Mouse (Mus musculus): ENCODE data around the gene Max. TPM values are rescaled to one million over a fixed set of nuclear protein-coding genes. Genes with fewer than 3 reads are reported as not detected.

Max gene
- polyA plus RNA-seq, 1 experiment = 79.5 TPM

DNA sequence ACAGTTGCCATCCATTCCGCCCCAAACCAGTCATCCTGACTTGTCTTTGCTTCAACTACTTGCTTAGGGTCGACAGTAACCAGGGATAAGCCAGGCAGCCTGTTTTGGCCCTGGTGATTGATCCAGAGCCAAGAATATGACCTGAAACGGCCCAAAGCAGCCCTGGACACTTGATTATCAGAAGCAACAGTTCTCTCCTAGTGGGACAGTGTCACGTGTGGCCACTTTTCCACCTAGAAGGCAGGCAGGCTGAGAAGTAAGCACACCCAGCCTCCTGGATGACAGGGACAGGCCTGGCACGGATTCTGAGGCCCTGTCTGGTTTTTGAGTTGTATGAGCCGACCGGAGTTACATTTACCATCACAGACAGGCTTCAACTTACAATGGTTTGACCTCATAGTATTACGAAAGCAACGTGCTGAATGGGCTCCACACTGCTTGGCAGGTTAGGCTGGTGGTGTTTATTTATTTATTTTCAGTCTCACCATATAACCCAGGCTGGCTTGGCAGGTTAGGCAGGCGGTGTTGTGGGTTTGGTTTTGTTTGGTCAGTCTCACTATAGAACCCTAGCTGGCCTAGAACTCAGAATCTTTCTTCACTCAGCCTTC is 35.6 kb downstream of the Max start:
- DNase-seq (ENCODE audit: low read depth, low spot score) = no peak
- 57% methylated on average over 10 of the region's 10 CpGs for WGBS

DNA sequence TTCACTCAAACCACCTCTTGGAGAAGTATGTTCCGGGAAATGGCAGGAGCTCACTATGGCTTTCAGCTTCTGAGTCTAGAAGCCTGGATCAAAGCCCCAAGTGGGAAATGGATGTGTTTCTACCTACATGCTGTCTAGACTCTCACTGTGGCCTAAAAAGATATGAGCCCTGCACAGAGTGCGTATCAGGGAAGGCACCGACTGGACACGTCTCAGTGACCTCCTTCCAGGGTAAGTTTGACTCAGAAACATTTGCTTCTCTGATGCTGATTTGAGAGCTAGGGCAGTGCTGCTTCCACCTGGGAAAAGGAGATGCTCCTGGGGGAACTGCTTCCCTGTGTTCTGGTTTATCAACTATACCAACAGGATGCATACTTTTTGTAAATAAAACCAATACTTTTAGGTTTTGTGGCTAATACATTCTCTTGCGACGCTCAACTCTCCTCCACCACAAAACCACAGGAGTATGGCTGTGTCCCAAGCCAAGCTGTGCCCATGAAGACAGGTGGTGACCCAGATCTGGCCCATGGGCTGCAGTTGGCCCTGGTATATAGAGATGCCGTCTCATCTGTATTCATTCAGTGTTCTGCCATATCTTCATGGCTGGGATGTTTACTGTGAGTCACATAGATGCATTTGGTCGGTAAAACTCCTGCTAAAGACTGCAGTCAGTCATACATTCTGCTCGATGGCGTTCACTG is 36.9 kb downstream of the Max start:
- 87% methylated on average over 10 of the region's 10 CpGs for WGBS

GRCm38 (mm10) chr12:76923118-76923517 is 38.9 kb downstream of the Max start:
- DNase-seq (ENCODE audit: low read depth, low spot score) = no peak
- 77% methylated on average over 8 of the region's 8 CpGs for WGBS

More for the DNA sequence above, 36.9 kb downstream of the Max start:
- no peak for DNase-seq (ENCODE audit: low read depth, low spot score)

- no peak for DNase-seq (ENCODE audit: low read depth, low spot score)
- WGBS = 92% methylated on average over 8 of the region's 8 CpGs
These were observed 41.0 kb downstream of the Max start for GRCm38 (mm10) chr12:76920990-76921389.

- 73% methylated on average over 6 of the region's 6 CpGs for WGBS
These were observed 41.6 kb downstream of the Max start for GRCm38 (mm10) chr12:76920398-76920797.

DNA sequence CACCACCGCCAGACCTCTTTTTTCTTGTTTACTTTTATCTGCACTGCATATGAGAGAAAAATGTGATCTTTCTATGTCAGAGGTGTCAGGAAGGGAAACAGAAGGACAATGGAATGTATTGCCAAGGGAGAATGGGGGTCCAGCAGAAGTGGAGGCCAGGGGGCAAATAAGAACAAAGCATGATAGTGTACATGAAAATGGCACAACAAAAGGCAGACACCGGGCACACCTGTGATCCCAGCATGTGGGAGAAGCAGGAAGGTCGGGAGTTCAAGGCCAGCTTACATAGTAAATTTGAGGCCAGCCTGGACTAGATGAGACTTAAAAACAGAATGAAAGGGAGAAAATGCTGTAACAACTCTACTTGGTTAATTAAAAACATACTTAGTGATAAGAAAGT is 43.1 kb downstream of the Max start:
- WGBS = 59% methylated on average over 3 of the region's 3 CpGs
- DNase-seq (ENCODE audit: low read depth, low spot score) = no peak

More at GRCm38 (mm10) chr12:76920398-76920797, 41.6 kb downstream of the Max start:
- no peak for DNase-seq (ENCODE audit: low read depth, low spot score)

DNA sequence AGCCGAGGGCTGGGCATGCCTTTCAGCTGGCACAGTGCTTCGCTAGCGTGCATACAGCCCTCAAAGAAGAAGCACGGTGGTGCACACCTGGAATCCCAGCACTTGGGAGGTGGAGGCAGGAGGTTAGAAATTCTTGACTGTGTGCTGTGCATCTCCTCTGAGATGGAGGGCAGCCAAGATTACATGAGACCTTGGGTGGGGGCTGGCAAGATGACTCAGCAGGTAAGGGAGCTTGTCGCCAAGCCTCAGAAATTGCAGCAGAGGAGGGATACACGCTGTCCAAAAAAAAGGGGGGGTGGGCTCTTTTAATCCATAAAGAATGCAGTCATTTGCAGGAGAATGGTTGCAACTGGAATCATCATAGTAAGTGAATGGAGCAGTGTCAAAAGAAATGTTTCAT is 43.9 kb downstream of the Max start:
- 83% methylated on average over 6 of the region's 6 CpGs for WGBS
- DNase-seq (ENCODE audit: low read depth, low spot score) = no peak

- DNase-seq (ENCODE audit: low read depth, low spot score) = no peak
- 60% methylated on average over 11 of the region's 11 CpGs for WGBS
These were observed 45.8 kb downstream of the Max start for GRCm38 (mm10) chr12:76916163-76916562.

DNA sequence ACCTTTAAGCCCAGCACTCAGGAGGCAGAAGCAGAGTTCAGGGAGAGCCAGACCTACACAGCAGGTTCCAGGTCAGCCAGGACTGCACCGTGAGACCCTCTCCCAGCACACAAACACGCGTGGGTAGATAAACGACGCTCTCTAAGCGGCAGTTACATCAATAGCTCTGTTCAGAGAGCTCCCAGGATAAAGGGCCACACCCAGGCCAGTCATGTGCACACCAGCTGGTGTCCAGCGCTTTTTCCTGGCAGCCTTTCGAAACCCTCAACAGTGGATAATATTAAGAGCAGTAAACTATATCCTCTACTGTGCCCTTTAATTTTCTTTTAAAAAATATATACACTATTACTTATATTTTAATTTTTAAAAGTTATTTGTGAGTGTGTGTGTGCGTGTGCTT is 49.8 kb downstream of the Max start:
- no peak for DNase-seq (ENCODE audit: low read depth, low spot score)
- WGBS = 47% methylated on average over 9 of the region's 9 CpGs

DNA sequence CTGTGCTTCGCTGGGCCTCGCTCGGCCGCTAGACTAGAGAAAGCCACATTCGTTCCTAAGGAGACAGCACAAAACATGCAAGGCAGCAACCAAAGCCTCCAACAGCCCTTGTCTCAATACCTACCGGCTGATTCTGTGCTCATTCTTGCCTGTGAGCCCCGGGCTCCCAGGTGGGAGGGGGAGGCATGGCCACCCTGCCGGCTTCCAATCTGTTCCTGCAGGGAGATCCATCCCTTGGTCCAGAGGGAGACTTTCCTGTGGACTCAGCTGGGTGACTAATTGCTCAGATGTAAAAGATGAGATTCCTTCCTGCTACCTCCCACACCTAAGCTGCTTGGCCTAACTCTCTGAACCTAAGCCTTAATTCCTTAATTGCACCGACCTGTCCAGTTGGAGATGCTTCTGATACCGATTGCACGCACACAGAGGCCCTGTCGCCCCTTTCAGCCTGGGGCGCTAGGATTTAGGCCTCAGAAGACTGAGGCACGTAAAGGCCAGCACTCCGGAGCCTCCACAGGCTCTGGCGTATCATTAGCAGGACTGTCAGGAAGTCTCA is 50.8 kb downstream of the Max start:
- no peak for DNase-seq (ENCODE audit: low read depth, low spot score)
- WGBS = 90% methylated on average over 16 of the region's 16 CpGs

GRCm38 (mm10) chr12:76910258-76910940 is 51.6 kb downstream of the Max start:
- WGBS = 93% methylated on average over 11 of the region's 11 CpGs
- DNase-seq (ENCODE audit: low read depth, low spot score) = no peak

DNA sequence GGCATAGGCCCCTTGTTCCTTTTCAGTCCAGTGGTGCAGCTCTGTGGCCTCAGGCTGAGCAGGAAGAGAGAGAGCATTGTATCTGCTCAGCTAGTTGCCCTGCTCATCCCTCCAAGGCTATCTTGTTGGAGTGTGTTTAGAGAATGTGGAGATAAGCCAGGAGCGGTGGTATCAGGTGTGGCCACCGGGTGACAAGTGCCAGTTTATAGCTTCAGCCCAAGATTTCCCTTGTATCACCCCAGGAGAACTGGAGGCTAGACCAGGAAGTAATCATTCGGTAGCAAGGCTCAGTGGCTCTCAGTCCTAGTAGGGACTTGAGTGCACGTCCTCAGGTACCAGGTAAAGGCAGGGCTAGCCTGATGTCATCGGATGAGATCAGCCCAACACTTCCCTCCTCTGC is 52.8 kb downstream of the Max start:
- 40% methylated on average over 5 of the region's 5 CpGs for WGBS
- DNase-seq (ENCODE audit: low read depth, low spot score) = no peak

GRCm38 (mm10) chr12:76906278-76906677 is 55.7 kb downstream of the Max start:
- WGBS = 100% methylated on average over 1 of the region's 1 CpGs
- no peak for DNase-seq (ENCODE audit: low read depth, low spot score)

GRCm38 (mm10) chr12:76901508-76902294 is 60.3 kb downstream of the Max start:
- no peak for DNase-seq (ENCODE audit: low read depth, low spot score)
- 55% methylated on average over 3 of the region's 3 CpGs for WGBS

DNA sequence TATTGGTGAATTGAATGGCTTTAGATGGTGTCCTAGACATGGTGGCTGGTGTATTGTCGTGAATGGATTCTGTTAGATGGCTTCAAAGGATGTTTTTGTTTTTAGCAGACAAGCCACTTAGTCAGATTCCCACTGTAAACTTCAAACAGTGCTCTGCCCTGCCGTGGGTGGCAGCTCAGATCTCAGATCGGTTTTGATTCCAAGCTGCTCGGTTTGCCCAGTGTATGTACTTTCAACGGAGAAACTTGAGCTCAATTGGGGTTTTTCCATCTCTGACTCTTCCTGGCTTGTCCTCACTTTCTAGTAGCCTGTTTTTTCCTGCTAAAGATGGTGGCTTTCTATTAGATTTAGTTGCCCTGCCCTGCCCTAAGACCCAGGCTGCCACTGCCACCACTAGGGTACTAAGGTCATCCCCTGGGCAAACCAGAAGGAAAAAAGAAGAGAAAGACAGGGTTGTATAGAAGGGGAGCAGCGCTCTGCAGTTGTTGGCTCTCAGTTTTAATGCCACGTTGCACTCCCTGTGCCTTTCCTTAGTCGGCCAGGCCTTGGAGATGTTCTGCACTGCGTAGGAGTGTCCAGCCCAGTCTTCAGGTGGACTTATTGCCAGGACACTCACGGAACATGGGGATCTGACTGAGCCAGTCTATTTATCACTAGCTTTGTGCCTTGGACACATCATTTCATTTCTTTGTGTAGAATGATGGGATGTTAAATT is 62.6 kb downstream of the Max start:
- DNase-seq (ENCODE audit: low read depth, low spot score) = no peak
- 92% methylated on average over 10 of the region's 10 CpGs for WGBS

DNA sequence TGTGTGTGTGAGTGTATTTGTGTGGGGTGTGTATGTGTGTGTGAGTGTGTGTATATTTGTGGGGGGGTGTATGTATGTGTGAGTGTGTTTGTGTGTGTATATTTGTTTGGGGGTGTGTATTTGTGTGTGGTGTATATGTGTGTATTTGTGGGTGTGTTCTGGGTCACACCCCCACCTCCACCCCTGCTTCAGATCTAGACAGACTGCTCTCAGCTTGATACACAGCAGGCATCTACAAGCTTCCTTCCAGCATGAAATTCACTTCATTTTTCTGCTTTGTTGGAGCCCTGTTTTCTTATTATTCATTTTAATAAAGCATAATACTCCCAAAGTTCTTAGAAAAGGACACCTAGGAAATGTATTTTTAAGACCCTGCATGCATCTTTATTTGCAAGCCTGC is 63.9 kb downstream of the Max start:
- no peak for DNase-seq (ENCODE audit: low read depth, low spot score)

DNA sequence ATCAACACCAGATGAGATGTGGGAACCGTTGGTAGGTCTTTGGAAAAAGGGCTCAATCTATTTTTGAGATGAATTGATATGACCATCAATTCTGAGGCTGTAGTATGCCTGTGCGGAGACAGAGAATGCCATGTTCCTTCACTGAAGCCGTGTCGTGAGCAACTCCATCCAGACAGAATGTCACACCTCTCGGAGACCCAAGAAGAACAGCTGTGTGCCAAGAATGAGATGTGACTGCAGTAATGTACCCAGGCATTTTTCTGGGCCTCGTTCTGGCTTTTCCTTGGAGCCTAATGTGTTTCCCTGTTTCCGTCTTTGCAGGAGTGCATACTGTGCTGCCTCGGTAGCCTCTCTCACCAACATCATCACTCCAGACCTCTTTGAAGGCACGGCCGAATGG is 65.0 kb downstream of the Max start:
- no peak for DNase-seq (ENCODE audit: low read depth, low spot score)
- WGBS = 91% methylated on average over 10 of the region's 10 CpGs

- WGBS = 93% methylated on average over 4 of the region's 4 CpGs
- no peak for DNase-seq (ENCODE audit: low read depth, low spot score)
These were observed 65.4 kb downstream of the Max start for GRCm38 (mm10) chr12:76896566-76896965.

GRCm38 (mm10) chr12:76895777-76896176 is 66.2 kb downstream of the Max start:
- no peak for DNase-seq (ENCODE audit: low read depth, low spot score)
- WGBS = 73% methylated on average over 7 of the region's 7 CpGs

Data from large intestine, adult 2 months (tissue).